Mouse (Mus musculus) hindbrain, embryonic 11.5 days (tissue): ENCODE data around the gene Mark3. TPM values are rescaled to one million over a fixed set of nuclear protein-coding genes. Genes with fewer than 3 reads are reported as not detected.
A peak's percentile ranks its signal among the peaks of the same experiment; 100 is the strongest.

Source experiments
- ATAC-seq: fragments of 200-750 bp; cut with Nextera tagmentation; 2 replicates; pipeline ENCODE4 v1.8.0; 2017; ENCODE audit warnings: mild to moderate bottlenecking, moderate TSS enrichment, moderate library complexity; ENCODE audit not compliant: low FRiP score
- DNase-seq: peaks from one replicate; pipeline ENCODE4 v3.0.0-alpha.2; 2015; ENCODE audit warnings: low spot score
- H3K27ac ChIP-seq: fragments of 300-500 bp; sonication (generic); 2 replicates; pipeline ENCODE4 v1.5.1; 2014; ENCODE audit warnings: mild to moderate bottlenecking, low read depth, low read length
- H3K27me3 ChIP-seq: fragments of 300-500 bp; sonication (generic); 2 replicates; pipeline ENCODE4 v1.6.1; 2014; ENCODE audit warnings: mild to moderate bottlenecking, low read length, moderate library complexity, mixed read lengths; ENCODE audit not compliant: control insufficient read depth, insufficient read depth
- H3K36me3 ChIP-seq: fragments of 300-500 bp; sonication (generic); 2 replicates; pipeline ENCODE4 v1.6.1; 2014; ENCODE audit warnings: mild to moderate bottlenecking, low read length, moderate library complexity, mixed read lengths; ENCODE audit not compliant: control insufficient read depth, insufficient read depth
- H3K4me1 ChIP-seq: fragments of 300-500 bp; sonication (generic); replicated peaks from 2 replicates; pipeline ENCODE4 v1.6.1; 2014; ENCODE audit warnings: low read length, mixed read lengths; ENCODE audit not compliant: control insufficient read depth, insufficient read depth
- H3K4me2 ChIP-seq: fragments of 300-500 bp; sonication (generic); replicated peaks from 2 replicates; pipeline ENCODE4 v1.6.1; 2014; ENCODE audit warnings: mild to moderate bottlenecking, low read depth, low read length
- H3K4me3 ChIP-seq: fragments of 300-500 bp; sonication (generic); 2 replicates; pipeline ENCODE4 v1.5.1; 2014; ENCODE audit warnings: low read depth, low read length
- H3K9ac ChIP-seq: fragments of 300-500 bp; sonication (generic); 2 replicates; pipeline ENCODE4 v1.6.1; 2014; ENCODE audit warnings: low read depth, low read length
- H3K9me3 ChIP-seq: fragments of 300-500 bp; sonication (generic); 2 replicates; pipeline ENCODE4 v1.6.1; 2016; ENCODE audit warnings: low read length; ENCODE audit not compliant: control insufficient read depth
- WGBS: fragments of 180-500 bp; shearing (Covaris S2); extraction: QIAGEN DNeasy Blood & Tissue Kit; methylation state at CpG from one replicate; pipeline ENCODE4 v1.1.7; 2014; 5-methylcytosine and 5-hydroxymethylcytosine counted together
- polyA plus RNA-seq: library from polyadenylated mRNA; unstranded; fragments of >200 nt; fragmentation: Nextera tagmentation; extraction: Ambion mirVana; gene quantifications from 2 replicates; pipeline ENCODE4 v1.2.1, GENCODE M21; 2014

The Mark3 gene
- polyA plus RNA-seq, 1 experiment from 2014 or later, result 76.8 TPM

DNA sequence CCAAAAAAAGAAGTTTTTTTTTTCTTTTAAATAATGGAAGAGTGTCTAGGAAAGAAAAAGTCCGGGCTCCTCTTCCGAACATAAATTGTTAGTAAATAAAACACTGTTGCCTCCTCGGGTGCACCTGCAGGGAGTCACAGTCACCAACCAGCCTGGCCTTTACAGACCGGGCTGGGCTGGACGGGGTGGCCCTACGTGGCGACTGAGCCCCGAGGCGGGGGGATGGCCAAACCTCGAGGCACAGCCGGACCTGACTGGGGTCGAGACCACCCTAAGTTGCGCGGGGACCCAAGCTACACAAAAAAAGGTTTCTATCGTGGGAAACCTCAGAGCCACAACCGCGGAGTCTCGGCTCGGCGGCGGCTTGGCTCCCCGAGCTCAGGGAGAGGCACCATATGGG lies 37.0 kb upstream of the Mark3 start:
- Histone ChIP-seq H3K27me3 (no peaks in the 10 kb centered on the region), H3K4me2 (peak overlapping the region; percentile 52), H3K27ac (peak overlapping the region; percentile 78), H3K4me1 (peaks cover 4% of the 10 kb centered on the region; the same call in 1 of the 2 replicates), H3K4me3 (peak overlapping the region; percentile 93), H3K36me3 (peaks cover 6% of the 10 kb centered on the region), H3K9ac (peak overlapping the region; percentile 98), H3K9me3 (no peaks in the 10 kb centered on the region)
- ATAC-seq (peak; percentile 61), DNase-seq (no peak)
- under 1% methylated on average over 22 of the region's 22 CpGs for WGBS

DNA sequence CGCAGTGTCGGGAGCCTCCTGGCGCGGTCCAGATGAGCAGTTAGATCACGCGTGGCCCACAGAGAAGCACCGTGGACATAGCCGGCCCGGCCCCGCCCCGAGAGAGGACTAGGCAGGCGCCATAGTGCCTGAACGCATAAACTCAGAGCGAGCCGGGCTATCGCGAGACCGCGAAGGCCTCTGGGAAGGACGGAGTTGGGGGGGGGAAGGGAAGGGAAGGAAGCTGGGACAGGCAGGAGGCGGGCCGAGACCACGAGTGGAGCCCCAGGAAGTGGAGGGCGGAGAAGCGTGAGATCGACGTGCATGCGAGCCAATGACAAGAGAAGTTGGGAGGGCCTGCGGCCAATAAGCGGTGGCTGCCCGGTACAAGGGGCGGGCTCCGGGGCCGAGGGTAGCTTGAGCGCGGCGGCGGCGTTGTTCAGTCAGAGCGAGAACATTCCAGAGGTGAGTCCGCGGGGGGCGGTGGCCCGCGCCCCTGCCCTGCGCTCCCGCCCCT lies 36.5 kb upstream of the Mark3 start, which contains the start of gene Eif5:
Eif5 (plus strand) TSS at position 221 of the 496 bp plus-strand sequence.
- DNase-seq, result peak; percentile 99
- peak within 1 kb of the TSS; percentile 96 for H3K27ac ChIP-seq
- peaks cover 4% of the 10 kb centered on the region; the same call in 1 of the 2 replicates for H3K4me1 ChIP-seq
- no peaks in the 10 kb centered on the region for H3K27me3 ChIP-seq
- H3K9me3 ChIP-seq, result no peaks in the 10 kb centered on the region
- peak within 1 kb of the TSS; percentile 98 for H3K9ac ChIP-seq
- H3K4me3 ChIP-seq, result peak within 1 kb of the TSS; percentile 93
- WGBS, result 0% methylated on average over 46 of the region's 47 CpGs
- H3K36me3 ChIP-seq, result peaks cover 6% of the 10 kb centered on the region
- peak; percentile 99 for ATAC-seq
- peak within 1 kb of the TSS; percentile 76 for H3K4me2 ChIP-seq

DNA sequence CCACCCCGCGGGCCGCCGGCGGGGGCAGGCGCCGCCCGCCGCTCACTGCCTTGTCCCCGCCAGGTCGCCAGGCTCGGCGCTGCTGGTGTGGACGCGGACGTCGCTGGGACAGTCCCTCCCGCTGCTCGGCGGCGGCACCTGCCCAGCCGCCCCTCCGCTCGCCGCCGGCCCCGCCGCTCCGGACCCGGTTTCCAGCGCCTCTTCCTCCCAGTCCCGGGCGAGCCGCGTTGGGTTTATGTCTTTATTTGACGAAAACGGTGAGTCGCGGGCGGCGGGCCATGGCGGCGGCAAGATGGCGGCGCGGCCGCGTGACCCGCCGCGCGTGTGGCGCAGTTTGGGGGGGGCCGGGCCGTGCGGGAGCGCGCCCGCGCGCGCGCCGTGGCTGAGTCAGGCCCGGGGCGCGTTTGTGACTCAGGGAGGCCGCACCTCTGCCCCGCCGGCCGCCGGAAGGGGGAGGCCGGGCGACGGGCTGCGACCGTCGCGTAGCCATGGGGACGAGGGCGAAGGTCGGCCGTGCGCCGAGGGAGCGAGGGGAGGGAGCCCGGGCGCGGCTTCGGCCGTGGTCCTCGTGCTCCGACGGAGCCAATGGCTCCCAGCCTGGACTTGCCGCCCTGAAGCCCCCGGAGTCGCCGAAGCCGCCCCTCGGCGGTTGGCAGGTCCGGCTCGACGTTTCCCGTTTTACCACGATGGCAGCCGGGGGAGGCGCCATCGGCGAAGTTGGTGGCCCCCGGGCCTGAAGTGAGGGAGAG lies 35.9 kb upstream of the Mark3 start:
- Histone ChIP-seq H3K4me3 (peak overlapping the region; percentile 93), H3K9me3 (no peaks in the 10 kb centered on the region), H3K36me3 (peaks cover 8% of the 10 kb centered on the region), H3K4me2 (peak overlapping the region; percentile 76), H3K27me3 (no peaks in the 10 kb centered on the region), H3K9ac (peak overlapping the region; percentile 96), H3K27ac (peak overlapping the region; percentile 96), H3K4me1 (peaks cover 4% of the 10 kb centered on the region; the same call in 1 of the 2 replicates)
- WGBS, result 0% methylated on average over 81 of the region's 111 CpGs
- ATAC-seq (peak; percentile 63), DNase-seq (peak; percentile 89)

DNA sequence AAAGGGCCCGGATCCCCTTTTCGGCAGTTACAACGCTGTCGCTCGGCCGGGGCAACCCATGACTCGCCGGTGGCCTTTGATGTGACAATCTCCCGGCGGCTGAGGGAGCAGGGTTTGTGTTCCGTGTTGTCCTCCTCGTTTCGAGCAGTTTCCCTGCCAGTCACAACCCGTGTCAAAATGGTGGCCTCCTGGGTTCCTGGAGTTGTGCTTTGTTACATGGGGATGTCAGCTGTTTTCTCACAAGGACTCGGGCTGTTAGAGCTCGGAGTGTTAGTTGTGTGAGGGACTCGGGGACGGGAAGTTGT lies 35.3 kb upstream of the Mark3 start:
- ATAC-seq, result no peak
- peaks cover 13% of the 10 kb centered on the region for H3K36me3 ChIP-seq
- peak overlapping the region; percentile 96 for H3K9ac ChIP-seq
- DNase-seq, result no peak
- 3% methylated on average over 18 of the region's 18 CpGs for WGBS
- H3K4me2 ChIP-seq, result peak overlapping the region; percentile 76
- H3K4me3 ChIP-seq, result peak overlapping the region; percentile 93
- H3K27ac ChIP-seq, result peak overlapping the region; percentile 96
- no peaks in the 10 kb centered on the region for H3K9me3 ChIP-seq
- H3K27me3 ChIP-seq, result no peaks in the 10 kb centered on the region
- H3K4me1 ChIP-seq, result peaks cover 4% of the 10 kb centered on the region; the same call in 1 of the 2 replicates

DNA sequence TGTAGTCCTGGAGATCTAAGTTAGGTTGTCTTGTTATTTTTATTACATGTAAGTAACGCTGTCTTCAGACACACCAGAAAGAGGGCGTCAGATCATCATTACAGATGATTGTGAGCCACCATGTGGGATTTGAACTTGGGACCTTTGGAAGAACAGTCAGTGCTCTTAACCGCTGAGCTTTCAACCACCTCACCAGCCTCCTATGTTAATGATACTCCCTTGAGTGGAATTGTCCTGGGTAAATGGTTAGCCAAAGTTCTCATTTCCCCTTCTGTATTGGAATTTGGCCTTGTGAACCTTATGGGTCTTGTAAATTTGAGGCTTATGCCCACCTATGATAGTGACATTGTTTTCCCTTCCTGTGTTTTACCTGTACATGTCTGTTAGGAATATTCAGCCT lies 27.3 kb upstream of the Mark3 start:
- H3K4me1 ChIP-seq, result no peaks in the 10 kb centered on the region
- no peak for DNase-seq
- no peaks in the 10 kb centered on the region for H3K9me3 ChIP-seq
- H3K9ac ChIP-seq, result no peak overlapping the region
- H3K27me3 ChIP-seq, result no peaks in the 10 kb centered on the region
- 92% methylated on average over 3 of the region's 3 CpGs for WGBS
- no peak overlapping the region for H3K27ac ChIP-seq
- peaks cover 12% of the 10 kb centered on the region for H3K36me3 ChIP-seq
- no peak overlapping the region for H3K4me2 ChIP-seq
- H3K4me3 ChIP-seq, result no peak overlapping the region
- no peak for ATAC-seq

DNA sequence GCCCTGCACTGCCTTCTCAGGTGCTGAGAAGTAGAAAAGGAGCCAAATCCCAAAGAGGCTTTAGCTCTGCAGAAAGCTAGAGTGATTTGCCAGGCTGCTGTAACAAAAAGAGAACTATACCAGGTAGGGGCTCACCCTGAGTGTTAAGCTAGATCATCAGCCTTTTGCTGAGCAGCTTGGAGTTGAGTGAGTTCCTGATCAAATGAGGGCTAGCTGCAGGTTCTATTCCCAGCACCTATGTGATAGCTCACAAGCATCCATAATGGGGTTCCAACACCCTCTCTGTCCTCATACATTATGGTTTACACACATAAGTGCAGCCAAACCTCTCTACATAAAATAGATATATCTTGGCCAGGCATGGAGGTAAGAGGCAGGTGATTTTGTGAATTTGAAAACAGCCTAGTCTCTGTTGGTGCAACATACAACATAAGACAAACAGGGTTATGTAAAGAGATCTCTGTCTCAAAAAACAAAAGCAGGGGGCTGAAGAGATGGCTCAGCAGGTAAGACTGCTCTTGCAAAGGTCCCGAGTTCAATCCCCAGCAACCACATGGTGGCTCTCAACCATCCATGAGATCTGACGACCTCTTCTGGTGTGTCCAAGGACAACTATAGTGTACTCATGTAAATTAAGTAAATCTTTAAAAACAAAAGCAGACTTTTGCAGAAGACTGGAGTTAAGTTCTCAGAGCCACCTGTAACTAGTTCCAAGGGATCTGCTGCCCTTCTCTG lies 25.6 kb upstream of the Mark3 start:
- Histone ChIP-seq H3K4me3 (no peak overlapping the region), H3K27me3 (no peaks in the 10 kb centered on the region), H3K4me1 (no peaks in the 10 kb centered on the region), H3K9ac (no peak overlapping the region), H3K9me3 (no peaks in the 10 kb centered on the region), H3K27ac (no peak overlapping the region), H3K36me3 (0 out of 2 replicates have a peak, but pooled peaks cover 5% of the 10 kb centered on the region), H3K4me2 (no peak overlapping the region)
- DNase-seq (no peak), ATAC-seq (no peak)
- 61% methylated on average over 2 of the region's 2 CpGs for WGBS

DNA sequence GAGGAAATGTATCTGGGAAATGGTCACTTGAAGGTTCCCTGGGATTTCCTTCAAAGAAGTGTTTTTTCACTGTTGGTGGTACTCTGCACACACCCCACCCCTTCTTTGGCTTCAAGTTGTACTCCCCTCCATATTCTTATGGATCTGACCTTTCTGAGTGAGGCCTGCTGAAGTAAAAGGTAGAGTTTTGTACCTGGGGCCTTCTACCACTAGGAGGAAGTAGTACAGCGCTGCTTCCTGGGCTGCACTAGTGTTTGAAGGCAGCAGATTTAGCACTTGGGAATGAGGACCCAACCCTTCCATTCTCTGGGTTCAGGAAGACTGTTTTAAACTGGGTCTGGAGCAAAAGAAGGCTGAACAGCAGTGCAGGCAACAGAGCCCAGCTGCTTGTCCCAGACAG lies 23.6 kb upstream of the Mark3 start:
- ATAC-seq (no peak), DNase-seq (no peak)
- Histone ChIP-seq H3K9me3 (no peaks in the 10 kb centered on the region), H3K36me3 (no peaks in the 10 kb centered on the region), H3K4me1 (no peaks in the 10 kb centered on the region), H3K27me3 (no peaks in the 10 kb centered on the region), H3K4me3 (no peak overlapping the region), H3K9ac (no peak overlapping the region), H3K4me2 (no peak overlapping the region), H3K27ac (no peak overlapping the region)
- WGBS, result 62% methylated on average over 1 of the region's 1 CpGs

DNA sequence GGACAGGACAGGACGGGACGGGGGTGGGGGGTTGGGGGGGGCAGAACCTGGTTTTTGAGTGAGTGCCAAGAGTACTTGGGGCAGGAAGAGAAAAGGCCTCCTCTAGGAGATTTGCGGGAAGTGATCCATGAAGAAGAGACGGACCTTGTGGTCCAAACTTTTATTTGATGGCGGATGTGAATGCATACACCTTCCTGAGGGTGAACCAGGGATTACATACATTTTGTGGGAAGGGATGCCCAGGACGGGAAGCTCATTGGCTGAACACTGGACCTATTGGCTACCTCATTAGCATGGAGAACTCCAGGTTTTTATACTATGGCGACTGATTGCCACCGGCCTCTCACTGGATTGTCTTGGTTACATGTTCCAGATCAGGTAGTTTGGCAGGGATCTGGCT lies 22.0 kb upstream of the Mark3 start:
- DNase-seq, result no peak
- no peak overlapping the region for H3K4me2 ChIP-seq
- no peaks in the 10 kb centered on the region for H3K4me1 ChIP-seq
- H3K36me3 ChIP-seq, result no peaks in the 10 kb centered on the region
- ATAC-seq, result no peak
- H3K27me3 ChIP-seq, result no peaks in the 10 kb centered on the region
- no peak overlapping the region for H3K9ac ChIP-seq
- H3K9me3 ChIP-seq, result no peaks in the 10 kb centered on the region
- H3K27ac ChIP-seq, result no peak overlapping the region
- WGBS, result 75% methylated on average over 8 of the region's 8 CpGs
- no peak overlapping the region for H3K4me3 ChIP-seq
